Mouse (Mus musculus) kidney, embryonic 15.5 days (tissue): ENCODE measurements around the gene Cenpv. TPM values are rescaled to one million over a fixed set of nuclear protein-coding genes. Genes with fewer than 3 reads are reported as not detected.
A peak's percentile ranks its signal among the peaks of the same experiment; 100 is the strongest.

ENCODE experiments used
- ATAC-seq: fragments of 200-750 bp; cut with Nextera tagmentation; replicated peaks from 2 replicates; pipeline ENCODE4 v1.8.0; 2017; ENCODE audit warnings: moderate TSS enrichment; ENCODE audit not compliant: low FRiP score
- H3K27ac ChIP-seq: fragments of 300-500 bp; sonication (generic); 2 replicates; pipeline ENCODE4 v1.5.1; 2015; ENCODE audit warnings: mild to moderate bottlenecking, inconsistent platforms
- H3K27me3 ChIP-seq: fragments of 300-500 bp; sonication (generic); 2 replicates; pipeline ENCODE4 v1.6.1; 2015; ENCODE audit warnings: inconsistent platforms
- H3K36me3 ChIP-seq: fragments of 300-500 bp; sonication (generic); 2 replicates; pipeline ENCODE4 v1.6.1; 2015; ENCODE audit warnings: inconsistent platforms
- H3K4me1 ChIP-seq: fragments of 300-500 bp; sonication (generic); 2 replicates; pipeline ENCODE4 v1.6.1; 2015; ENCODE audit warnings: inconsistent platforms
- H3K4me2 ChIP-seq: fragments of 300-500 bp; sonication (generic); 2 replicates; pipeline ENCODE4 v1.6.1; 2015; ENCODE audit warnings: moderate library complexity, mild to moderate bottlenecking, inconsistent platforms
- H3K4me3 ChIP-seq: fragments of 300-500 bp; sonication (generic); replicated peaks from 2 replicates; pipeline ENCODE4 v1.5.1; 2015; ENCODE audit warnings: mild to moderate bottlenecking, inconsistent platforms
- H3K9ac ChIP-seq: fragments of 300-500 bp; sonication (generic); 2 replicates; pipeline ENCODE4 v1.6.1; 2015; ENCODE audit warnings: mild to moderate bottlenecking, inconsistent platforms
- H3K9me3 ChIP-seq: fragments of 300-500 bp; sonication (generic); replicated peaks from 2 replicates; pipeline ENCODE4 v1.6.1; 2016; ENCODE audit warnings: inconsistent platforms
- WGBS: fragments of 180-500 bp; shearing (Covaris S2); methylation state at CpG from one replicate; pipeline ENCODE4 v1.1.7; 2015; ENCODE audit warnings: mixed read lengths; 5-methylcytosine and 5-hydroxymethylcytosine counted together
- polyA plus RNA-seq: library from polyadenylated mRNA; unstranded; fragments of >200 nt; fragmentation: Nextera tagmentation; extraction: Ambion mirVana; gene quantifications from 2 replicates; pipeline ENCODE4 v1.2.1, GENCODE M21; 2015

The Cenpv gene
- polyA plus RNA-seq, 1 experiment from 2014 or later, result 20.0 TPM

DNA sequence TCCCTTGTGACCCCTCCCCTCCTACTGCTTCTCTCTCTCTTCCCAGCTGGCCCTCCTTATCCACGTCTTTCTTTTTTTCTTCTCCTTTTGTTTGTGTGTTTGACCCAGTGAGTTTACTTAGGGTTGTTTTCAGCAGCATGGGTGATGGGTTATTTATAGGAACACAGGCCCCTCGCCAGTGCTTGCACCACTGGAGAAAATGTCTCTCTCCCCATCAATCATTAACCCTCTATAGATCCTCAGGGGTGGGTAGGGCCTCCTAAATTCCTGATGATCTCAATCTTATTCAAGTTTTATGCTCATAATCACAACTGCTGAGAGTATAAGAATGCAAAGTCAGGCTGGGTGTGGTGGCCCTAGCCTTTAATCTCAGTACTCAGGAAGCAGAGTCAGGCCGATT is 41.9 kb downstream of the Cenpv start:
- Histone ChIP-seq H3K27me3 (no peaks in the 10 kb centered on the region), H3K27ac (no peak overlapping the region), H3K4me1 (peaks cover 15% of the 10 kb centered on the region), H3K4me3 (no peak overlapping the region), H3K9me3 (no peaks in the 10 kb centered on the region), H3K9ac (no peak overlapping the region), H3K4me2 (no peak overlapping the region), H3K36me3 (no peaks in the 10 kb centered on the region)
- 46% methylated on average over 3 of the region's 3 CpGs for WGBS
- ATAC-seq, result no peak

DNA sequence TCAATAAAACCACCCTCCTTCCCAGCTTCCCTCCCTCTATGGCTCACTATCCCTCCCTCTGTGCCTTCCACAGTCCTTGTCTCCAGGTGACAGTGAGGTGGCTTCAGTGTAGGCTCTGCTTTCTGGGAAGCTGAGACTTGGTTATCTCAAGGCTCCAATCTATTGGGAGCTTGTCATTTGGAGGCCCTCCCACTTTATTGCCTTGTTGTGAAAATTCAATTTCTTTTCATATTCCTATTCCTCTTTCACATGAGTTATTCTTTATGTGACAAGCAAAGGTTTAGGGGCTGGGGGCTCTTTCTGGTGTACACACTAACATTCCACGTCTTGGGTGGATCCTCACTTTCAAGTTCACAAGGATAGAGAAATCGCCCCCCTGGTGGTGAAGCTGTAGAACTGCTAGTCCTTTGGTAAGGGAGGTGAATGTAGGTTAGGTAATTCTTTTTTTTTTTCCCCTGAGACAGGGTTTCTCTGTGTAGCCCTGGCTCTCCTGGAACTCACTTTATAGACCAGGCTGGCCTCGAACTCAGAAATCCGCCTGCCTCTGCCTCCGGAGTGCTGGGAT is 42.8 kb downstream of the Cenpv start:
- Histone ChIP-seq H3K27me3 (no peaks in the 10 kb centered on the region), H3K4me2 (no peak overlapping the region), H3K4me1 (peaks cover 15% of the 10 kb centered on the region), H3K36me3 (no peaks in the 10 kb centered on the region), H3K4me3 (no peak overlapping the region), H3K9me3 (no peaks in the 10 kb centered on the region), H3K9ac (no peak overlapping the region), H3K27ac (no peak overlapping the region)
- no peak for ATAC-seq
- 59% methylated on average over 5 of the region's 5 CpGs for WGBS

DNA sequence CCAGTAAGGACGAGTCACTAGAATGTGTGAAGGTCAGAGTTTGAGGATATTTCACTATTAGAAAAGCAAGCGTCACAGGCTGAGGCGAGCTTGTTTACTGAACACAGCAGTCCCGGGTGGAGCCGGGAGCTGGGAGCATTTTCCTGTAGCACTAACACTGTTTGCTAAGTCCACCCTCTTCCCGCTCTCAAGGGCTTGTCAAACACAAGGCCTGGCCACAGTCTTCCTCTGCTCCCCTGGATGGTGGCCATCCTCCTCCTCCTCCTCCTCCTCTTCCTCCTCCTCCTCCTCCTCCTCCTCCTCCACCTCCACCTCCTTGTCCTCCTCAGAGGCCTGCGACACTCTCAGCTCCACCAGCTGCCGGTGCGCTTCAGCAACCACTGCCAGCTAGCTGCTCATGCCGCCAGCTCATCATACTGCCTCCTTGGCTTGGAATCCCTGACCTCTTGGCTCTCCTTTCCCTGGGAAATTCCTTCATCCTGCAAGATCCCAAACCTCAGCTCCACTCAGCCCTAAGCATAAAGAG is 43.7 kb downstream of the Cenpv start:
- Histone ChIP-seq H3K9ac (no peak overlapping the region), H3K27ac (peak overlapping the region; percentile 85), H3K36me3 (no peaks in the 10 kb centered on the region), H3K4me2 (no peak overlapping the region), H3K4me3 (no peak overlapping the region), H3K4me1 (peaks cover 15% of the 10 kb centered on the region), H3K27me3 (no peaks in the 10 kb centered on the region), H3K9me3 (no peaks in the 10 kb centered on the region)
- WGBS, result 32% methylated on average over 9 of the region's 10 CpGs
- ATAC-seq, result peak; percentile 36; the same call in 1 of the 2 replicates

DNA sequence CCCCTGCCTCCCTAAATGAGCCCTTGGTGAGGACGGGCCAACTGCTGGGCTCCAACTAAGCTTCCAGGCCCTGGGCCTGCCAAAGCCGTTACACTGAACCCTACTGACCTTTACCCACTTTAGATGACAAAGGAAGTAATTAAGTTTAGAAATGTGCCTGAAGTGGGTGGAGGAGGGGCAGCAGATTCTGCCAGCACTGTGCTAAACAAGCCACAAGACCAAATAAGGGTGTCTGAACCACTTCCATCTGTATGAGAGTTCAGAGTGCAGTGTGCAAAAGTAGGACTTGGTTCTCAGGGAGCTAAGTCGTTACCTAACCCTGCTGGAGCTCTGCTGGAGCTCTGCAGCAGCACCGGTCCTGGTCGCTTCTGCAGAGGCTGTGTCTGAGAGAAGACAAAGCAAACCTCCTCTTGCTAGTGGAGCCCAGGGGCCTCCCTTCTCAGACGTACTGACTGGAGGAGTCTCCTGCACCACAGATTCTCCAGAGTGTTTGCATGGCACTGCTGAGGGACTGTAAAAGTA is 44.2 kb downstream of the Cenpv start:
- Histone ChIP-seq H3K36me3 (no peaks in the 10 kb centered on the region), H3K4me1 (peaks cover 15% of the 10 kb centered on the region), H3K27ac (peak overlapping the region; percentile 85), H3K4me2 (no peak overlapping the region), H3K9ac (no peak overlapping the region), H3K27me3 (no peaks in the 10 kb centered on the region), H3K9me3 (no peaks in the 10 kb centered on the region), H3K4me3 (no peak overlapping the region)
- WGBS, result 5% methylated on average over 6 of the region's 6 CpGs
- ATAC-seq, result peak; percentile 81

DNA sequence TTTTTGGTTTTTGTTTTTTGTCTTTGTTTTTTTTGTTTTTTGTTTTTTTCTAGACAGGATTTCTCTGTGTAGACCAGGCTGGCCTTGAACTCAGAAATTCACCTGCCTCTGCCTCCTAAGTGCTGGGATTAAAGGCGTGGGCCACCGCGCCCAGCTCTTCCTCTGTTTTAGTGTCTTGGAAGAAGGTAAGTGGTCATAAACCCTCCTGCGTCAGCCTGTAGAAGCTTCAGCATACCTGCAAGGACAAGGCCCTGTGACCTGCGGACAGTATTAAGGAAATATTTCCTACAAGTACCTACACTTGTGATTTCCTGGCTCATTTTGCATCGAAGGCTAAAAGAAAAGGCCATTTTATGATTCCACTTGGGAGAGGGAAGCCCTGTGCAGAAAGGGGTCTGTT is 45.4 kb downstream of the Cenpv start:
- 95% methylated on average over 6 of the region's 6 CpGs for WGBS
- Histone ChIP-seq H3K36me3 (no peaks in the 10 kb centered on the region), H3K4me2 (no peak overlapping the region), H3K27me3 (no peaks in the 10 kb centered on the region), H3K4me1 (peaks cover 15% of the 10 kb centered on the region), H3K4me3 (no peak overlapping the region), H3K27ac (no peak overlapping the region), H3K9ac (no peak overlapping the region), H3K9me3 (no peaks in the 10 kb centered on the region)
- no peak for ATAC-seq

DNA sequence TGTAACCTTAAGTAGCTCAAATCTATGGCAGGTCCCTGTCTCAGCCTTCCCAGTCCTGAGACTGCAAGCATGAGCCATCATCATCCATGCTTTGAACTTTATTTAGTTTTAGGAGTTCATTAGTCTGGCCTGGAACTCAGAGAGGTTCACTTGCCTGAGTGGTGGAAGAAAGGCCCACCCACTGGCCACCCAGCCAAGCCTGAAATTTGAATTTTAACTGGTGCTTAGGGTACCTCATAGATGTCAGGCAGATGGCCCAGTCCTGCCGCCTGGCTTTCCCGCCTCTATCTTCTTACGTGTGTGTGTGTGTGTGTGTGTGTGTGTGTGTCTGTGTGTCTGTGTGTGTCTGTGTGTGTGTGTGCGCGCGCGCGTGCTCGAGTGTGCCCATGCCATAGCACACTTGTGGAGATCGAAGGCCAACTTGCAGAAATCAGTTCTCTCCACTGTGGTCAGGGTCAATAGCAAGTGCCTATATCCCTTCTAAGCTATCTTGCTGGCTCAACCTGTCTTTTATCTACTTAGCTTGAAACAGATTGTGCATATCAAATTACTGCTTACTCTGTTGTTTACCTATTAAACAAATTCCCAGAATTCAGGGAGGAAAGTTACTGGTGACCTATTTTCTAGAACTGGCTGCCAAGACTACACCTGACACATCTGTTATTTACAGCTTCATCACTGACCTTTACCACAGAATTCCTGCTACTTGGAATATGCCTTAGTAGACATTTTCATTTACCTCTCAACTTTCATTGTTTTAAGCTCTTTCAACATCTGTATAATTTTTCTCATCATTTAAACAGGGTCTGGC is 51.3 kb downstream of the Cenpv start:
- H3K4me2 ChIP-seq, result no peak overlapping the region
- no peaks in the 10 kb centered on the region for H3K36me3 ChIP-seq
- H3K4me1 ChIP-seq, result no peaks in the 10 kb centered on the region
- no peaks in the 10 kb centered on the region for H3K9me3 ChIP-seq
- H3K9ac ChIP-seq, result no peak overlapping the region
- no peak overlapping the region for H3K27ac ChIP-seq
- 97% methylated on average over 10 of the region's 10 CpGs for WGBS
- ATAC-seq, result no peak
- H3K27me3 ChIP-seq, result no peaks in the 10 kb centered on the region
- H3K4me3 ChIP-seq, result no peak overlapping the region

DNA sequence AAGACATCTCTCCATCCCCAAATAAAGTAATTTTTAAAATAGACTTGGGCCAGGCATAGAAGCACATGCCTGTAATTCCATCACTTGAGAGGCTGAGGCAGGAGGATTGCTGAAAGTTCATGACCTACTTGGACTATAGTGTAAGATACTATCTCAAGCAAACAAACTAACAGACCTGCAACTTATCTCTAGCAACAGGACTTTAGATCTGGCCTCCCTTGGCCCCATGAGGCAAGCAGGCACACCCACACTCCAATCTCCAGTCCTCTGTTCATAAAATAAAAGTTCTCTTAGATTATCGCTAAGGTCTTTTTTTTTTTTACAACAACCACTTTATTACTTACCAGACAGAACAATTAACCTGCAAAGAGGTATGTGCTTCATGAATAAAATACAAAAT is 52.1 kb downstream of the Cenpv start:
- no peak overlapping the region for H3K4me3 ChIP-seq
- no peaks in the 10 kb centered on the region for H3K9me3 ChIP-seq
- H3K4me2 ChIP-seq, result no peak overlapping the region
- H3K27ac ChIP-seq, result no peak overlapping the region
- WGBS, result 83% methylated on average over 1 of the region's 1 CpGs
- H3K36me3 ChIP-seq, result no peaks in the 10 kb centered on the region
- no peaks in the 10 kb centered on the region for H3K4me1 ChIP-seq
- no peak overlapping the region for H3K9ac ChIP-seq
- no peaks in the 10 kb centered on the region for H3K27me3 ChIP-seq
- ATAC-seq, result no peak

DNA sequence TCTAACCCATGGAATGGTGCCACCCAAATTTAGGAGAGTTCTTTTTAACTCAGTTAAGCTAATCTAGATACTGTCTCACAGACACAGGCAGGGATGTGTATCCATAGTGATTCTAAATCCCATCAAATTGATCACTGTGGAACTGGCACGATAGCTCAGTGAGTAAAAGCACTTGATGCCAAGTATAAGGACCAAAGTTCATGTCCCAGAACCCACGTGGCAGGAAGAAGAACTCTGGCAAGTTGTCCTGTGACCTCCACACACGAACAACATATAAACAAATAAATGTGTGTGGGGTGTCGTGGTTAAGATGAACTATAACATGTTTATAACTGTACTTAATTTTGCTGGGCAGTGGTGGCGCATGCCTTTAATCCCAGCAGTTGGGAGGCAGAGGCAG is 59.5 kb downstream of the Cenpv start:
- Histone ChIP-seq H3K36me3 (no peaks in the 10 kb centered on the region), H3K9me3 (no peaks in the 10 kb centered on the region), H3K4me1 (no peaks in the 10 kb centered on the region), H3K9ac (no peak overlapping the region), H3K27me3 (no peaks in the 10 kb centered on the region), H3K4me2 (no peak overlapping the region), H3K27ac (no peak overlapping the region), H3K4me3 (no peak overlapping the region)
- ATAC-seq, result no peak
- WGBS, result 83% methylated on average over 5 of the region's 5 CpGs

DNA sequence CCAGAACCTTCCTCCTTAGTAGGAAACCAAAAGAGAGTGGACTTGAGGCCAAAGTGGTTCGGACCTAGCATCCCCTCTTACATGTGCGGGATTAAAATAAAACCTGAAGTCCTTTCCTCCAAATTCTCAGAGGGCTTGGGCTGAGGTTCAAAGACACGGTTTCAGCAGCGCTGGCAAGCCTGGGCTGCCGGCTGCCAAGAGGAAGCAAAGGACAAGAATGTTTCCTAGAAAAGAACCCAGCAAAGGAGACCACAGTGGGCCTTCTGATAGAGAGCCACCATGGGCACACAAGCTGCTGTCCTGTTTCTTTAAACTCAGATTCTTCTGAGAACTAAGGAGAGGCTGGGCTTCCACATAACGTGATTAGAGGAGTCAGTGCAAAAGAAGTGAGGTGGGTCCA is 60.1 kb downstream of the Cenpv start:
- no peak for ATAC-seq
- no peak overlapping the region for H3K4me3 ChIP-seq
- H3K4me2 ChIP-seq, result no peak overlapping the region
- 67% methylated on average over 6 of the region's 6 CpGs for WGBS
- no peak overlapping the region for H3K27ac ChIP-seq
- no peak overlapping the region for H3K9ac ChIP-seq
- no peaks in the 10 kb centered on the region for H3K36me3 ChIP-seq
- no peaks in the 10 kb centered on the region for H3K27me3 ChIP-seq
- no peaks in the 10 kb centered on the region for H3K9me3 ChIP-seq
- H3K4me1 ChIP-seq, result no peaks in the 10 kb centered on the region

DNA sequence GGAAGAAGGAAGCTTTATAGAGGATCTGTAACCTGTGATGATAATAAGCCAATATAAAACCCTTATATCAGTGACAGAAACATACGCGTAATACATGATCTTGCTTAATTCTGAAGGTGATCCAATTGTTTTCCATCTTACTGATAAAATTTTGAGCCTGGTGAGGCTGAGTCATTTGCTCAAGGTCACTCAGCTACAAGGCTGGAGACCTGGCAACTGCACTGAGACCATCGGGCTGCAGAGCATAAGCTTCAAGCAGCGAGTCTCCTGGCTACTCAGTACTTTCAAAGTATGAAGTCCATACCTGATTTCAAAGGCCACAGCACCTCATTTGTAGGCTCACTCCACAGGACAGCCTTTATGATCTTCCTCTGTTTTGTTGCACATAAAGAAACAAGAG is 62.9 kb downstream of the Cenpv start:
- ATAC-seq, result no peak
- H3K4me2 ChIP-seq, result no peak overlapping the region
- no peak overlapping the region for H3K9ac ChIP-seq
- H3K36me3 ChIP-seq, result no peaks in the 10 kb centered on the region
- H3K9me3 ChIP-seq, result no peaks in the 10 kb centered on the region
- H3K27ac ChIP-seq, result no peak overlapping the region
- no peaks in the 10 kb centered on the region for H3K4me1 ChIP-seq
- WGBS, result 94% methylated on average over 4 of the region's 4 CpGs
- H3K4me3 ChIP-seq, result no peak overlapping the region
- H3K27me3 ChIP-seq, result no peaks in the 10 kb centered on the region
